Mouse (Mus musculus) CH12.LX (cell line): ENCODE measurements around the gene Hsd17b7.

ENCODE experiments used
- CHD2 ChIP-seq: IDR thresholded peaks from 2 replicates; pipeline ENCODE4 v1.6.1; 2011; ENCODE audit warnings: low read length, improper control_type of control experiment
- CTCF ChIP-seq, 2 experiments: IDR thresholded peaks in 1 of 2; conservative IDR thresholded peaks in 1 of 2; 2 replicates each; pipeline ENCODE4 v1.5.1; 2011 to 2012; ENCODE audit warnings: low read depth in 2 of 2, low read length in 2 of 2, improper control_type of control experiment in 1 of 2, inconsistent platforms in 1 of 2, mild to moderate bottlenecking in 1 of 2, moderate library complexity in 1 of 2
- EP300 ChIP-seq: IDR thresholded peaks from 2 replicates; pipeline ENCODE4 v1.6.1; 2011; ENCODE audit warnings: low read length, improper control_type of control experiment
- ETS1 ChIP-seq: conservative IDR thresholded peaks from 2 replicates; pipeline ENCODE4 v1.6.1; 2012; ENCODE audit warnings: low read depth, mild to moderate bottlenecking, inconsistent platforms, low read length, improper control_type of control experiment, moderate library complexity
- IRF4 ChIP-seq: IDR thresholded peaks from 2 replicates; pipeline ENCODE4 v1.6.1; 2014; ENCODE audit warnings: low read depth, mild to moderate bottlenecking, inconsistent platforms, low read length, improper control_type of control experiment
- MAFK ChIP-seq: IDR thresholded peaks from 2 replicates; pipeline ENCODE4 v1.6.1; 2011; ENCODE audit warnings: low read length, improper control_type of control experiment; ENCODE audit not compliant: insufficient replicate concordance
- MAZ ChIP-seq: IDR thresholded peaks from 2 replicates; pipeline ENCODE4 v1.6.1; 2012; ENCODE audit warnings: low read depth, mild to moderate bottlenecking, inconsistent platforms, low read length, improper control_type of control experiment, moderate library complexity
- MEF2A ChIP-seq: IDR thresholded peaks from 2 replicates; pipeline ENCODE4 v1.6.1; 2014; ENCODE audit warnings: low read depth, mild to moderate bottlenecking, inconsistent platforms, low read length, improper control_type of control experiment, borderline replicate concordance
- POLR2A ChIP-seq: IDR thresholded peaks from 2 replicates; pipeline ENCODE4 v1.6.1; 2011; ENCODE audit warnings: low read depth, mild to moderate bottlenecking, improper control_type of control experiment, low read length
- TCF12 ChIP-seq: IDR thresholded peaks from 2 replicates; pipeline ENCODE4 v1.6.1; 2014; ENCODE audit warnings: low read depth, mild to moderate bottlenecking, inconsistent platforms, low read length, improper control_type of control experiment
- UBTF ChIP-seq: IDR thresholded peaks from 2 replicates; pipeline ENCODE4 v1.6.1; 2012; ENCODE audit warnings: low read depth, mild to moderate bottlenecking, inconsistent platforms, low read length, improper control_type of control experiment, moderate library complexity
- USF1 ChIP-seq: IDR thresholded peaks from 2 replicates; pipeline ENCODE4 v1.6.1; 2014; ENCODE audit warnings: low read depth, mild to moderate bottlenecking, inconsistent platforms, low read length, improper control_type of control experiment
- ZMIZ1 ChIP-seq: IDR thresholded peaks from 2 replicates; pipeline ENCODE4 v1.6.1; 2012; ENCODE audit warnings: low read depth, mild to moderate bottlenecking, inconsistent platforms, low read length, improper control_type of control experiment
- ZNF384 ChIP-seq: IDR thresholded peaks from 2 replicates; pipeline ENCODE4 v1.6.1; 2012; ENCODE audit warnings: low read depth, low read length, improper control_type of control experiment, inconsistent platforms

- TF ChIP-seq TCF12 (no peak), POLR2A (no peak), EP300 (no peak), CTCF (conservative IDR thresholded peaks at IDR 0.05 in 1 of 2, IDR thresholded peaks at IDR 0.05 in 1 of 2; ENCODE audit: low read depth in 2 of 2, low read length in 2 of 2) (no peak), MAFK (no peak), UBTF (no peak), IRF4 (no peak), ZMIZ1 (no peak), ETS1 (no peak), MAZ (no peak), CHD2 (no peak), USF1 (no peak), ZNF384 (no peak), MEF2A (no peak)
These were observed 44.5 kb downstream of the Hsd17b7 start for GRCm38 (mm10) chr1:169924567-169924966.
